Mouse (Mus musculus): ENCODE measurements around the gene Lrrc8c. TPM values are rescaled to one million over a fixed set of nuclear protein-coding genes. Genes with fewer than 3 reads are reported as not detected.

Lrrc8c gene
- total and polyA plus RNA-seq, 3 experiments = 33.0 to 46.0 TPM; not detected in 1

DNA sequence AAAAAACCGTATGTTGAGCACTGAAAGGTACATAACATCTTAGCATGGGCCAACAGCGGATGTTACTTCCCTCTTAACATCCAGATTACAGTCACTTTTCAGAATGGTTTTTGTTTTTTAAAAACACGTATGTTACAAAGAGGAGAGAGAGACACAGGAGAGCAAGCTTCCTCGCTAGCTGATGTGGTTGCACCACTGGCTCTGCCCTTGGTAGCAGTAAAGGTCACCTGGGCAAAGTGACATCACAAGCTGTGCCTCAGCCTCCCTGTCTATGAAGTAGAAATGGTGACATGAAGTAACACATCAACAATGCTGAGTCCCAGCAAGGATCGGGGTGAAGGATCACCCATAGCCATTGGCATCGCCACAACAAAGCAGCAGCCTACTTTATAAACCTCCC lies 10.4 kb upstream of the Lrrc8c start:
- no peak overlapping the region for H3K27ac ChIP-seq (ENCODE audit: control insufficient read depth, low read depth, low read length)
- no peaks in the 10 kb centered on the region for H3K9me3 ChIP-seq (replicated peaks; ENCODE audit: insufficient read depth, low read length)
- TF ChIP-seq CHD2 (IDR thresholded peaks at IDR 0.05; ENCODE audit: low read length) (no peak), UBTF (IDR thresholded peaks at IDR 0.05; ENCODE audit: borderline replicate concordance, insufficient read depth, low read depth, low read length) (no peak), HCFC1 (IDR thresholded peaks at IDR 0.05; ENCODE audit: low read depth, low read length) (no peak), SMC3 (IDR thresholded peaks at IDR 0.05; ENCODE audit: low read depth, low read length) (no peak), USF2 (IDR thresholded peaks at IDR 0.05; ENCODE audit: borderline replicate concordance in 1 of 2, insufficient read depth in 1 of 2, low read depth in 1 of 2, low read length in 2 of 2) (no peak), MAFK (IDR thresholded peaks at IDR 0.05; ENCODE audit: borderline replicate concordance, low read depth, low read length) (no peak), POLR2A (IDR thresholded peaks at IDR 0.05; ENCODE audit: control insufficient read depth in 1 of 2, insufficient read depth in 1 of 2, low read depth in 1 of 2, low read length in 2 of 2, poor library complexity in 1 of 2) (no peak), SIN3A (IDR thresholded peaks at IDR 0.05; ENCODE audit: low read length) (no peak), NRF1 (IDR thresholded peaks at IDR 0.05; ENCODE audit: insufficient read depth, low read depth, low read length, poor library complexity, severe bottlenecking) (no peak), MAX (IDR thresholded peaks at IDR 0.05; ENCODE audit: low read length) (no peak), ZNF384 (IDR thresholded peaks at IDR 0.05; ENCODE audit: low read depth, low read length) (no peak), ZC3H11A (IDR thresholded peaks at IDR 0.05; ENCODE audit: low read depth, low read length) (no peak), POLR2AphosphoS5 (IDR thresholded peaks at IDR 0.05; ENCODE audit: borderline replicate concordance, low read depth, low read length) (no peak), ZKSCAN1 (IDR thresholded peaks at IDR 0.05; ENCODE audit: low read depth, low read length) (no peak), POLR2AphosphoS2 (IDR thresholded peaks at IDR 0.05; ENCODE audit: low read length) (no peak), ZMIZ1 (IDR thresholded peaks at IDR 0.05; ENCODE audit: low read depth, low read length) (no peak), CHD1 (IDR thresholded peaks at IDR 0.05; ENCODE audit: low read depth, low read length) (no peak)
- DNase-seq (ENCODE audit: low read depth, low spot score) = no peak
- no peaks in the 10 kb centered on the region for H3K79me2 ChIP-seq (ENCODE audit: control insufficient read depth, insufficient read depth, low read length, poor library complexity)
- H3K27me3 ChIP-seq (ENCODE audit: control insufficient read depth in 1 of 2, insufficient read depth in 2 of 2, low read length in 2 of 2) = no peaks in the 10 kb centered on the region
- H3K4me1 ChIP-seq (ENCODE audit: control insufficient read depth in 1 of 2, insufficient read depth in 2 of 2, low read length in 2 of 2) = no peaks in the 10 kb centered on the region
- H3K4me3 ChIP-seq (ENCODE audit: control insufficient read depth in 1 of 2, insufficient read depth in 1 of 2, low read depth in 2 of 2, low read length in 2 of 2) = no peak overlapping the region
- H3K9ac ChIP-seq (ENCODE audit: control insufficient read depth, low read depth, low read length, poor library complexity, severe bottlenecking) = no peak overlapping the region
- H3K36me3 ChIP-seq (ENCODE audit: control insufficient read depth in 1 of 2, insufficient read depth in 2 of 2, low read length in 2 of 2) = no peaks in the 10 kb centered on the region

DNA sequence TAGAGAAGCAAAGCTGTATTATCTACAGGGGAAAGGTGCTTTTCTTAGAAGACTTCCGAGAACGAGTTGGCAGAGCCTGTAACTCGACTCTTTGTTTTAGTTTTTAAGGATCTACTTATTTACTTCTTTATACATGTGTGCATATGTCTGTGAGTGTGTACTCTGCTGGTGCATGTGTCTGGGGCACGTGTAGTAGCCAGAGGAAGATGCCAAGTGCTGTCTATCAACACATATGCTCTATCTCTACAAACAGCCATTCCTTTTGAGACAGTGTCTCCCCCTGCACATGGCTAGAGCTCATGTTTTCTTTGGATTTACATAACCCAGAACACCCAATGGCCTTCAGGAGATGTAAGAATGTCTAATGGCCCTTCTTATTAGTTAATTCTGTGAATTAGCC lies 6.9 kb upstream of the Lrrc8c start:
- H3K27me3 ChIP-seq (ENCODE audit: control insufficient read depth in 1 of 2, insufficient read depth in 2 of 2, low read length in 2 of 2) = no peaks in the 10 kb centered on the region

More for the DNA sequence above, 6.9 kb upstream of the Lrrc8c start:
- Histone ChIP-seq H3K79me2 (ENCODE audit: control insufficient read depth, insufficient read depth, low read length, poor library complexity) (no peaks in the 10 kb centered on the region), H3K27ac (ENCODE audit: control insufficient read depth, low read depth, low read length) (no peak overlapping the region), H3K9me3 (replicated peaks; ENCODE audit: insufficient read depth, low read length) (no peaks in the 10 kb centered on the region), H3K9ac (ENCODE audit: control insufficient read depth, low read depth, low read length, poor library complexity, severe bottlenecking) (no peak overlapping the region), H3K4me1 (ENCODE audit: control insufficient read depth in 1 of 2, insufficient read depth in 2 of 2, low read length in 2 of 2) (no peaks in the 10 kb centered on the region), H3K36me3 (ENCODE audit: control insufficient read depth in 1 of 2, insufficient read depth in 2 of 2, low read length in 2 of 2) (no peaks in the 10 kb centered on the region), H3K4me3 (ENCODE audit: control insufficient read depth in 1 of 2, insufficient read depth in 1 of 2, low read depth in 2 of 2, low read length in 2 of 2) (no peak overlapping the region)
- no peak for TF ChIP-seq ETS1 (IDR thresholded peaks at IDR 0.05; ENCODE audit: low read depth, low read length)
- no peak for TF ChIP-seq TBP (IDR thresholded peaks at IDR 0.05; ENCODE audit: low read depth, low read length)
- no peak for TF ChIP-seq HCFC1 (IDR thresholded peaks at IDR 0.05; ENCODE audit: low read depth, low read length)
- TF ChIP-seq NELFE (IDR thresholded peaks at IDR 0.05; ENCODE audit: low read depth, low read length) = no peak
- TF ChIP-seq CHD2 (IDR thresholded peaks at IDR 0.05; ENCODE audit: low read length) = no peak
- TF ChIP-seq GATA1 (IDR thresholded peaks at IDR 0.05; ENCODE audit: low read depth, low read length) = no peak
- TF ChIP-seq MAX (IDR thresholded peaks at IDR 0.05; ENCODE audit: low read length) = no peak
- no peak for TF ChIP-seq MXI1 (IDR thresholded peaks at IDR 0.05; ENCODE audit: low read depth, low read length)
- no peak for TF ChIP-seq ELF1 (IDR thresholded peaks at IDR 0.05; ENCODE audit: low read depth, low read length)
- DNase-seq (ENCODE audit: low read depth, low spot score) = no peak

All from MEL (cell line).